Mouse (Mus musculus): ENCODE results near the gene Aldh3a2.
A peak's percentile ranks its signal among the peaks of the same experiment; 100 is the strongest.
"Not testable (repeated sequence)": the region's sequence is repeated elsewhere in the genome, so short reads cannot be mapped to it uniquely, and the experiment has no call there.

Gene Aldh3a2

GRCm38 (mm10) chr11:61266551-61267533 lies at the start of gene Aldh3a2:
Aldh3a2 (minus strand) TSS chr11:61267464.
- peak; percentile 93 for DNase-seq (ENCODE audit: extremely low spot score)

GRCm38 (mm10) chr11:61316864-61317263 lies 49.6 kb upstream of the Aldh3a2 start:
- no peak for DNase-seq (ENCODE audit: extremely low spot score)

- no peak for DNase-seq (ENCODE audit: extremely low spot score)
Observed at GRCm38 (mm10) chr11:61310321-61310720, 43.1 kb upstream of the Aldh3a2 start.

- DNase-seq (ENCODE audit: extremely low spot score) = no peak
Observed at GRCm38 (mm10) chr11:61309831-61310230, 42.6 kb upstream of the Aldh3a2 start.

- DNase-seq (ENCODE audit: extremely low spot score) = no peak
Observed at GRCm38 (mm10) chr11:61307795-61308194, 40.5 kb upstream of the Aldh3a2 start.

- no peak for DNase-seq (ENCODE audit: extremely low spot score)
Observed at GRCm38 (mm10) chr11:61305377-61305776, 38.1 kb upstream of the Aldh3a2 start.

- DNase-seq (ENCODE audit: extremely low spot score) = not testable (repeated sequence)
Observed at GRCm38 (mm10) chr11:61304535-61304934, 37.3 kb upstream of the Aldh3a2 start.

GRCm38 (mm10) chr11:61300716-61301392 lies 33.6 kb upstream of the Aldh3a2 start:
- DNase-seq (ENCODE audit: extremely low spot score) = peak; percentile 36

- no peak for DNase-seq (ENCODE audit: extremely low spot score)
Observed at GRCm38 (mm10) chr11:61300205-61300604, 32.9 kb upstream of the Aldh3a2 start.

- DNase-seq (ENCODE audit: extremely low spot score) = no peak
Observed at GRCm38 (mm10) chr11:61297901-61298300, 30.6 kb upstream of the Aldh3a2 start.

- DNase-seq (ENCODE audit: extremely low spot score) = no peak
Observed at GRCm38 (mm10) chr11:61297326-61297725, 30.1 kb upstream of the Aldh3a2 start.

GRCm38 (mm10) chr11:61296556-61296955 lies 29.3 kb upstream of the Aldh3a2 start:
- DNase-seq (ENCODE audit: extremely low spot score) = no peak

- DNase-seq (ENCODE audit: extremely low spot score) = no peak
Observed at GRCm38 (mm10) chr11:61295556-61295955, 28.3 kb upstream of the Aldh3a2 start.

- DNase-seq (ENCODE audit: extremely low spot score) = no peak
Observed at GRCm38 (mm10) chr11:61294431-61294830, 27.2 kb upstream of the Aldh3a2 start.

GRCm38 (mm10) chr11:61293251-61293650 lies 26.0 kb upstream of the Aldh3a2 start:
- DNase-seq (ENCODE audit: extremely low spot score) = peak; percentile 28

GRCm38 (mm10) chr11:61284323-61284722 lies 17.1 kb upstream of the Aldh3a2 start:
- no peak for DNase-seq (ENCODE audit: extremely low spot score)

GRCm38 (mm10) chr11:61283414-61284049 lies 16.3 kb upstream of the Aldh3a2 start:
- DNase-seq (ENCODE audit: extremely low spot score) = no peak

- no peak for DNase-seq (ENCODE audit: extremely low spot score)
Observed at GRCm38 (mm10) chr11:61278445-61279077, 11.3 kb upstream of the Aldh3a2 start.

- no peak for DNase-seq (ENCODE audit: extremely low spot score)
Observed at GRCm38 (mm10) chr11:61277937-61278336, 10.7 kb upstream of the Aldh3a2 start.

GRCm38 (mm10) chr11:61276482-61276881 lies 9.2 kb upstream of the Aldh3a2 start:
- no peak for DNase-seq (ENCODE audit: extremely low spot score)

- DNase-seq (ENCODE audit: extremely low spot score) = no peak
Observed at GRCm38 (mm10) chr11:61275106-61275505, 7.8 kb upstream of the Aldh3a2 start.

- no peak for DNase-seq (ENCODE audit: extremely low spot score)
Observed at GRCm38 (mm10) chr11:61274421-61274820, 7.2 kb upstream of the Aldh3a2 start.

Measured in embryo, embryonic 9.5 days (tissue).